ENCODE assay signal across 12 mouse cellular contexts in the genomic region with DNA sequence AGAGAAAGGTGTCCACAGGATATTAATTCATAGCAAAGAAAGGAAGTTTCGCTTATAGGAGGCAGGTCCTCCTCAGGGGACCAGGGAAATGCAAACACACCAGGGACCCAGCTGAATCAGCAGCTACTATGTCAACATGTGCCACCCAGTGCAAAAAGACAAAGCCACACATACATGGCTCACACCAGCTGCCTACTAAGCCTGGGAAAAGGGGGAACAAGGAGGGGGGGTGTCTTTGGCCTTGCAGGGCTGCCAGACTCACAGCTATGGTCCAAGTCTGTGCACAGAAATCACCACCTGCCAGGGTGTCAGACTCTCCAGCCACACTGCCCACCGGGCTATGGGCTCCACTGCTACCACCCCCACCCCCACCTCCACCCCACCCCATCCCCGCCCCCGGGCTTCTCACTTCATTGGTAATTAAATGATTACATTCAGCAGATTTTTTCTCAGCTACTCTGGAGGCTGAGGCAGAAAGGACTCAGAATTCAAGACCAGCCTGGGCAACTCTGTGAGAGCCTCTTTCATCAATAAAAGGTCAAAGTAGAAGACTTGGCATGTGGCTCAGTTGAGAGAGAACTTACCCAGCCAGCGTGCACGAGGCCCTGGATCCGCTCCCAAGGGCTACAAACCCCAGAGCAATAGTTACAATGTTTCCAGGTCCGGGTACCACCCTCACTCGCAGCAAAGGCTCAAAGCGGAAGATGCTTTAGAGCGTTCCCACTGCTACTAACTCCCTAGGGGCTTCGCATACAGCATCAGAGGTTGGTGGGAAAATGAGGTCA. TPM values are rescaled to one million over a fixed set of nuclear protein-coding genes. Genes with fewer than 3 reads are reported as not detected.
DNase-seq lines count a peak whose midpoint lies in the region; ATAC-seq and TF ChIP-seq lines count a peak whose summit lies in the region.
"Had no signal": no experiment of that assay in that cellular context is flagged by ENCODE, and none has a peak within 500 bp of the region (broad histone marks: within the 10 kb centered on the region; RNA-seq: fewer than 3 reads in every experiment).

No protein-coding gene starts in this region.

- H3K9me3 ChIP-seq in forebrain, postnatal 0 days (ENCODE audit: low read length): no peaks in the 10 kb centered on the region
- no peaks in the 10 kb centered on the region for H3K9me3 ChIP-seq in midbrain, embryonic 15.5 days

- ATAC-seq in forebrain, postnatal 0 days: peak; percentile 28
- ATAC-seq in midbrain, embryonic 15.5 days (replicated peaks): no peak
- no peak for ATAC-seq in megakaryocyte-erythroid progenitor cell, adult 5-6 weeks (replicated peaks; ENCODE audit: low FRiP score, low TSS enrichment, poor library complexity, severe bottlenecking)

- H3K27me3 ChIP-seq in forebrain, postnatal 0 days (ENCODE audit: insufficient read depth, low read length): no peaks in the 10 kb centered on the region
- no peaks in the 10 kb centered on the region for H3K27me3 ChIP-seq in midbrain, embryonic 15.5 days (replicated peaks)

- peak overlapping the region; percentile 58 for H3K27ac ChIP-seq in gastrocnemius, adult 2 months
- H3K27ac ChIP-seq in forebrain, postnatal 0 days (ENCODE audit: low read depth, low read length): peak overlapping the region; percentile 68
- peak overlapping the region; percentile 55 for H3K27ac ChIP-seq in midbrain, embryonic 15.5 days

- 22% methylated on average over 12 of the region's 12 CpGs for WGBS in forebrain, postnatal 0 days
- WGBS in midbrain, embryonic 15.5 days: 45% methylated on average over 12 of the region's 12 CpGs

- H3K4me1 ChIP-seq in forebrain, postnatal 0 days (ENCODE audit: insufficient read depth): peaks cover 45% of the 10 kb centered on the region
- peaks cover 76% of the 10 kb centered on the region for H3K4me1 ChIP-seq in midbrain, embryonic 15.5 days

- no peak overlapping the region for H3K9ac ChIP-seq in forebrain, postnatal 0 days
- H3K9ac ChIP-seq in midbrain, embryonic 15.5 days: no peak overlapping the region

- no peak for TF ChIP-seq CTCF in gastrocnemius, adult 2 months (IDR thresholded peaks at IDR 0.05)
- TF ChIP-seq CTCF in forebrain, postnatal 0 days (IDR thresholded peaks at IDR 0.05; ENCODE audit: low read depth): no peak

- intact Hi-C loops in gastrocnemius, adult 2 months (cut with DNase I): no loop called here
- intact Hi-C loops in gastrocnemius, postnatal 14 days (cut with DNase I; ENCODE audit: low total_unique reads): loop anchor here (10.0 kb wide), 1 partner anchor 48 kb away; no protein-coding TSS in a partner anchor

- H3K36me3 ChIP-seq in forebrain, postnatal 0 days (ENCODE audit: insufficient read depth): no peaks in the 10 kb centered on the region
- H3K36me3 ChIP-seq in midbrain, embryonic 15.5 days (replicated peaks): no peaks in the 10 kb centered on the region

- H3K4me3 ChIP-seq in gastrocnemius, adult 2 months: no peak overlapping the region
- H3K4me3 ChIP-seq in forebrain, postnatal 0 days (ENCODE audit: low read depth, low read length): no peak overlapping the region
- no peak overlapping the region for H3K4me3 ChIP-seq in midbrain, embryonic 15.5 days

- H3K4me2 ChIP-seq in forebrain, postnatal 0 days (ENCODE audit: low read depth): no peak overlapping the region; the same call in 1 of the 2 replicates
- H3K4me2 ChIP-seq in midbrain, embryonic 15.5 days: no peak overlapping the region

- peak; percentile 62 for DNase-seq in gastrocnemius, adult 2 months
- DNase-seq in gastrocnemius, postnatal 14 days: no peak
- peak; percentile 66 to 70 for DNase-seq in adrenal gland, postnatal 36 days
- peak; percentile 56 for DNase-seq in forebrain, postnatal 0 days
- DNase-seq in frontal cortex, postnatal 10 days (ENCODE audit: low spot score in 2 of 2): no peak
- DNase-seq in embryo, embryonic 9.5 days (ENCODE audit: extremely low spot score): no peak
- DNase-seq: gastrocnemius, postnatal 10 days; kidney, postnatal 14 days; lung, postnatal 4 days; right cerebral cortex, adult 18-20 months had no signal

RNA-seq across cellular contexts. Expression of a gene that starts 6.0 kb away (rescaled TPM):
- total RNA-seq in gastrocnemius, adult 2 months (2021): 100 to 1,000 TPM; 123 to 153 TPM
- total RNA-seq in gastrocnemius, postnatal 14 days (2021): 10 to 100 TPM; 85.9 to 97.7 TPM
- total RNA-seq in adrenal gland, postnatal 36 days (2021): 100 to 1,000 TPM; 217 to 310 TPM
- 12.7 and 13.4 TPM in 2 replicates for total RNA-seq in forebrain, postnatal 0 days (2014; rRNA removed)
- polyA plus RNA-seq in forebrain, postnatal 0 days (2015; fragmentation: Nextera tagmentation; extraction: Ambion mirVana): 11.6 and 16.8 TPM in 2 replicates
- 25.6 and 27.6 TPM in 2 replicates for polyA plus RNA-seq in midbrain, embryonic 15.5 days (2015; fragmentation: Nextera tagmentation; extraction: Ambion mirVana)
- 48.7 and 54.4 TPM in 2 replicates for total RNA-seq in megakaryocyte-erythroid progenitor cell, adult 5-6 weeks (2014; fragmentation: Nextera tagmentation)
- total RNA-seq in megakaryocyte-erythroid progenitor cell, adult 5-6 weeks (2017): 4.8 and 6.7 TPM in 2 replicates

Comparison
In these comparisons a context has a peak if more than half of its experiments do, and no peak if none do; other contexts are left out.
1. DNase-seq: peak in gastrocnemius, adult 2 months (single experiment), adrenal gland, postnatal 36 days (2 of 2) and forebrain, postnatal 0 days (single experiment); none in gastrocnemius, postnatal 14 days (single experiment), frontal cortex, postnatal 10 days (0 of 2) and embryo, embryonic 9.5 days (single experiment).
2. Peak in every context shown above with its lines, with median percentiles within 50 percentile points of each other: H3K27ac ChIP-seq.